Mouse (Mus musculus): ENCODE data around the gene Srgap3.

- TF ChIP-seq CTCF (IDR thresholded peaks at IDR 0.05; ENCODE audit: insufficient read depth, low read depth, low read length) (no peak), POLR2A (IDR thresholded peaks at IDR 0.05; ENCODE audit: insufficient read depth, low read depth, low read length) (no peak)
Measured at GRCm38 (mm10) chr6:112754994-112755393, 192.1 kb downstream of the Srgap3 start.
